Mouse (Mus musculus) ovary, postnatal 10 days (tissue): ENCODE results near the gene Top3b.
"Not testable (repeated sequence)": the region's sequence is repeated elsewhere in the genome, so short reads cannot be mapped to it uniquely, and the experiment has no call there.

ENCODE experiments used
- DNase-seq: peaks from one replicate; pipeline ENCODE4 v3.0.0; 2022; ENCODE audit warnings: low spot score

Gene Top3b

GRCm38 (mm10) chr16:16897056-16897584, 26.6 kb downstream of the Top3b start:
- no peak for DNase-seq

GRCm38 (mm10) chr16:16902329-16902728, 31.8 kb downstream of the Top3b start:
- DNase-seq = no peak

GRCm38 (mm10) chr16:16903188-16903587, 32.7 kb downstream of the Top3b start:
- no peak for DNase-seq

- no peak for DNase-seq
Observed at GRCm38 (mm10) chr16:16907799-16908198, 37.3 kb downstream of the Top3b start.

GRCm38 (mm10) chr16:16911641-16912597, 41.4 kb downstream of the Top3b start:
- DNase-seq = peak; percentile 24

- no peak for DNase-seq
Observed at GRCm38 (mm10) chr16:16913440-16913839, 42.9 kb downstream of the Top3b start.

- DNase-seq = no peak
Observed at GRCm38 (mm10) chr16:16918441-16919117, 48.0 kb downstream of the Top3b start.

- no peak for DNase-seq
Observed at GRCm38 (mm10) chr16:16921021-16921435, 50.5 kb downstream of the Top3b start.

- DNase-seq = no peak
Observed at GRCm38 (mm10) chr16:16924481-16924880, 53.9 kb downstream of the Top3b start.

GRCm38 (mm10) chr16:16926536-16926935, 56.0 kb downstream of the Top3b start:
- no peak for DNase-seq

GRCm38 (mm10) chr16:16928908-16929307, 58.4 kb downstream of the Top3b start:
- not testable (repeated sequence) for DNase-seq

GRCm38 (mm10) chr16:16930326-16930725, 59.8 kb downstream of the Top3b start:
- DNase-seq = no peak

GRCm38 (mm10) chr16:16930810-16931296, 60.3 kb downstream of the Top3b start:
- DNase-seq = no peak

GRCm38 (mm10) chr16:16939543-16939942, 69.0 kb downstream of the Top3b start:
- no peak for DNase-seq

- no peak for DNase-seq
Observed at GRCm38 (mm10) chr16:16941078-16941477, 70.5 kb downstream of the Top3b start.
